Mouse (Mus musculus): Measurements from ENCODE around the gene Olfr1360. TPM values are rescaled to one million over a fixed set of nuclear protein-coding genes. Genes with fewer than 3 reads are reported as not detected.

Olfr1360 gene
- total RNA-seq (2023) = not detected

GRCm38 (mm10) chr13:21677305-21677704, at the start of gene Olfr1360:
TSS of gene Olfr1360 (minus strand) at chr13:21677405.

GRCm38 (mm10) chr13:21721757-21722372, 44.7 kb upstream of the Olfr1360 start, which contains the start of gene Hist1h2bm:
TSS of gene Hist1h2bm (plus strand) at chr13:21722044.

GRCm38 (mm10) chr13:21717397-21718357, 40.5 kb upstream of the Olfr1360 start, which contains the start of gene Hist1h3h:
TSS of gene Hist1h3h (plus strand) at chr13:21717659.

GRCm38 (mm10) chr13:21715864-21716539, 38.8 kb upstream of the Olfr1360 start, which contains the start of the genes Hist1h2bl and Hist1h2ai:
TSS of gene Hist1h2bl (minus strand) at chr13:21716143.
TSS of gene Hist1h2ai (plus strand) at chr13:21716422.

GRCm38 (mm10) chr13:21697811-21698210, 20.6 kb upstream of the Olfr1360 start, which contains the start of gene Olfr1359:
TSS of gene Olfr1359 (plus strand) at chr13:21698111.

GRCm38 (mm10) chr13:21663286-21663685, 13.9 kb downstream of the Olfr1360 start, which contains the start of gene Olfr1361:
TSS of gene Olfr1361 (minus strand) at chr13:21663386.

GRCm38 (mm10) chr13:21642418-21642817, 34.8 kb downstream of the Olfr1360 start, which contains the start of gene Olfr11:
TSS of gene Olfr11 (minus strand) at chr13:21642518.

Other genes with a start within 250 kb of the Olfr1360 start
- gene Pgbd1, start 236.3 kb downstream of the Olfr1360 start, total RNA-seq (2023) = not detected
- 1 to 10 TPM; 8.4 to 9.1 TPM for gene Zscan26, start 223.7 kb downstream of the Olfr1360 start, total RNA-seq (2023)
- gene Nkapl, start 208.9 kb downstream of the Olfr1360 start, total RNA-seq (2023) = not detected
- under 1 TPM in 1 of 2 experiments, not detected in 1; 0.22 TPM for gene Zkscan4, start 198.5 kb downstream of the Olfr1360 start, total RNA-seq (2023)
- not detected for gene Gm10065, start 198.0 kb downstream of the Olfr1360 start, total RNA-seq (2023)
- gene AK157302, start 182.2 kb downstream of the Olfr1360 start, total RNA-seq (2023) = 1 to 10 TPM; 2.4 to 2.7 TPM
- gene Gm11273, start 176.0 kb downstream of the Olfr1360 start, total RNA-seq (2023) = 10 to 100 TPM; 11.5 to 12.9 TPM
- 1 to 10 TPM; 2.4 to 3.9 TPM for gene Zkscan8, start 146.3 kb downstream of the Olfr1360 start, total RNA-seq (2023)
- not detected for gene Olfr1366, start 134.6 kb downstream of the Olfr1360 start, total RNA-seq (2023)
- not detected for gene Olfr1535, start 117.5 kb downstream of the Olfr1360 start, total RNA-seq (2023)
- not detected for gene Olfr1364, start 95.6 kb downstream of the Olfr1360 start, total RNA-seq (2023)
- gene Olfr1362, start 63.4 kb downstream of the Olfr1360 start, total RNA-seq (2023) = not detected
- gene Olfr11, start 34.9 kb downstream of the Olfr1360 start, total RNA-seq (2023) = not detected
- not detected for gene Olfr1361, start 14.0 kb downstream of the Olfr1360 start, total RNA-seq (2023)
- not detected for gene Olfr1359, start 20.7 kb upstream of the Olfr1360 start, total RNA-seq (2023)
- 1,000 to 10,000 TPM; 1,112 to 1,155 TPM for gene Hist1h2bl, start 38.7 kb upstream of the Olfr1360 start, total RNA-seq (2023)
- gene Hist1h2ai, start 39.0 kb upstream of the Olfr1360 start, total RNA-seq (2023) = 100 to 1,000 TPM; 381 to 445 TPM
- 1,000 to 10,000 TPM; 1,706 to 1,716 TPM for gene Hist1h3h, start 40.3 kb upstream of the Olfr1360 start, total RNA-seq (2023)
- gene Hist1h2bm, start 44.6 kb upstream of the Olfr1360 start, total RNA-seq (2023) = 100 to 1,000 TPM; 312 to 338 TPM
- gene Hist1h4j, start 57.7 kb upstream of the Olfr1360 start, total RNA-seq (2023) = 100 to 1,000 TPM; 189 to 204 TPM
- 1,000 to 10,000 TPM; 2,442 to 2,952 TPM for gene Hist1h4k, start 73.1 kb upstream of the Olfr1360 start, total RNA-seq (2023)
- 100 to 1,000 TPM; 484 to 517 TPM for gene Hist1h2ak, start 76.4 kb upstream of the Olfr1360 start, total RNA-seq (2023)
- 100 to 1,000 TPM; 773 to 822 TPM for gene Hist1h2bn, start 76.7 kb upstream of the Olfr1360 start, total RNA-seq (2023)
- 100 to 1,000 TPM; 670 to 767 TPM for gene Hist1h1b, start 103.2 kb upstream of the Olfr1360 start, total RNA-seq (2023)
- gene Hist1h3i, start 106.0 kb upstream of the Olfr1360 start, total RNA-seq (2023) = 1,000 to 10,000 TPM; 1,415 to 1,653 TPM
- gene Hist1h2an, start 109.8 kb upstream of the Olfr1360 start, total RNA-seq (2023) = 100 to 1,000 TPM; 208 to 211 TPM
- 100 to 1,000 TPM; 541 to 563 TPM for gene Hist1h2bp, start 110.1 kb upstream of the Olfr1360 start, total RNA-seq (2023)
- gene Hist1h2bq, start 132.8 kb upstream of the Olfr1360 start, total RNA-seq (2023) = 1,000 to 10,000 TPM; 1,187 to 1,287 TPM
- 1,000 to 10,000 TPM; 2,421 to 2,630 TPM for gene Hist1h2ao, start 133.1 kb upstream of the Olfr1360 start, total RNA-seq (2023)
- gene Hist1h4m, start 134.3 kb upstream of the Olfr1360 start, total RNA-seq (2023) = 1,000 to 10,000 TPM; 1,420 to 1,801 TPM
- gene Hist1h4n, start 154.8 kb upstream of the Olfr1360 start, total RNA-seq (2023) = 1,000 to 10,000 TPM in 1 of 2 experiments, 100 to 1,000 TPM in 1; 619 to 1,159 TPM
- 100 to 1,000 TPM; 551 to 589 TPM for gene Hist1h2ap, start 156.1 kb upstream of the Olfr1360 start, total RNA-seq (2023)
- 1,000 to 10,000 TPM; 1,190 to 1,308 TPM for gene Hist1h2br, start 156.3 kb upstream of the Olfr1360 start, total RNA-seq (2023)